Mouse (Mus musculus): ENCODE data around the gene Kctd6. TPM values are rescaled to one million over a fixed set of nuclear protein-coding genes. Genes with fewer than 3 reads are reported as not detected.
A peak's percentile ranks its signal among the peaks of the same experiment; 100 is the strongest.

Kctd6 gene
- polyA plus RNA-seq (2012; rRNA removed): 15.0 and 16.9 TPM in 2 replicates

DNA sequence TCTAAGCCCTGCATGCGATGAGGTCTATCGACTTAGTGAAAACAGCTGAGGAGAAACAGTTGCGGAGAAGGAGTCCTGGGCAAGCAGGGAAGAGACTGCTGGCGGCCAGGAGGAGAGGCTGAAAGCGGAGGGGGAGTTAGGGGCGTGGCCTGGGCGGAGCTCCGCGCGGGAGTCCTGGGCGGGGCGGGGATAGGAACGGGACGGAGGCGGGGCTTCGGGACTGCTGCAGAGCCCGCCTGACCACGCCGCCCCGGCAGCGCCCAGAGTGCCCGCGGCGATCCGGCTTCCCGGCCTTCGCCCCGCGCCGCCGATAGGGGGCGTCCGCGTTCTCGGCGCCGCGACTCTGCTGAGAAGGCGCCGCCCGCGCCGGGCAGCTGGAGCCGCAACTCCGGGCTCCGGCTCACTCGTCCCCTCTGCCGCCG, at the start of gene Kctd6:
Kctd6 (plus strand) TSS at position 338 of the 422 bp plus-strand sequence.
- DNase-seq (ENCODE audit: low read depth): peak; percentile 99
- TF ChIP-seq CTCF (IDR thresholded peaks at IDR 0.05; ENCODE audit: borderline replicate concordance, extremely low read depth, insufficient read depth, insufficient read length) (peak; percentile 79), POLR2A (IDR thresholded peaks at IDR 0.05; ENCODE audit: borderline replicate concordance, extremely low read depth, insufficient read depth, insufficient read length, poor library complexity, severe bottlenecking) (peak; percentile 65)

DNA sequence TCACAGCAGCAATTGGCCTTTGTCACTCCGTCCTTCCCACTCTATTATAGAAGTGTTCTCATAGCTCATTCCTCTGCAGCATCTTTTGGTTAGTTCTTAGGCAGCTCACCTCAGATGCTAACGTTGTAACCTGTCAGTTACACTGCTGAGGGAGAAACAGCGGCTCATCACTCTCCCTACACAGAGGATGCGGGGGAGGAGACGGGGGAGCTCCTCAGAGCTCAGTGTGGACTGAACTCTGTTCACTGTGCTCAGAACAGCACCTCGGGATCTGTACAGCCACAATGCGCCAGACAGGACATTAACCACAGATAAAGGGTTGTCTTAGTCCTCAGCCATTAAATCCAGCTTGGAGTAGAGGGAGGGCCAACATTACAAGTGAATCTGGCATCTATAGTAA, 49.5 kb upstream of the Kctd6 start:
- TF ChIP-seq POLR2A (IDR thresholded peaks at IDR 0.05; ENCODE audit: borderline replicate concordance, extremely low read depth, insufficient read depth, insufficient read length, poor library complexity, severe bottlenecking): no peak
- TF ChIP-seq CTCF (IDR thresholded peaks at IDR 0.05; ENCODE audit: borderline replicate concordance, extremely low read depth, insufficient read depth, insufficient read length): no peak
- no peak for DNase-seq (ENCODE audit: low read depth)

DNA sequence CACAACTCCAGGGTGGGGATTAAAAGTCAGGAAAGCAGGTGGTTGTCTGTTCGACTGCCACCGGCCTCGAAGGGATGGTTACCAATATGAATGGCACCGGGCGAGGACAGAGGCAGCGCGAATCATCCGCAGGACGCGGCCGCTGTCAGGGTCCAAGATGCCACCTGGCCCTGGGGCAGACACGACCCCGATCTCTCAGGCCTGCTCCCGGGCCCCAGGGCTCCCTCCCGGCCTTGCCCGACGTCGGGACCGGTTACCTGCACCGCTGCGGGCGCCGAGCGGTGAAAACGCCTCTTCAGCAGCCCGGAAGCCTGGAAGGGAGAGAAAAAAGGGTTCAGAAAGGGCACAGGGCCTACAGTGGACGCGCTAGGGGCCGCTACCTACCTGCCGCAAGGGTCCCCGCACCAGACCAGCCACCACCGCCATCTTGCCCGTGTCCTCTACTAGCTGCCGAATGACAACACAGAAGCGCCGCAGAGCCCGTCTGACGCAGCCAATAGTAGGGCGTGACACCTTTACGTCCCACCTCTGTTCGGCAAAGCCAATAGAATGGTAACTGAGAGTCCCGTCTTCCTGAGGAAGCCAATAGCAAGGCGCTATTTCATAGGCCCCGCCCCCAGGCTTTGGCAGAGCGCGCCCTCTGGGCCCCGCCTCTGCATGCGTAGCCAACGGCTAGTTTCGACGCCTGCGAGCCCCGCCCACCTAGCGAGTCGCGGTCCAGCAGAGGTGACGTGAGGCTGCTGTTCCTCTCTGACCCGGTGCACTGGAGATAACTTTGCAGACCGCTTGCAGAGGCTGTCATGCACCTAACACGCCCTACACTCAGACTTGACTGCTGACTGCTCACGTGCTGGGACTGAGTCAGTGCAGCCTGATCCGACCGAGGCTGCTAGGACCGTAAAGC, 41.2 kb upstream of the Kctd6 start, which contains the start of gene Pdhb:
Pdhb (minus strand) TSS at position 519 of the 904 bp plus-strand sequence.
- peak; percentile 100 for DNase-seq (ENCODE audit: low read depth)
- TF ChIP-seq CTCF (IDR thresholded peaks at IDR 0.05; ENCODE audit: borderline replicate concordance, extremely low read depth, insufficient read depth, insufficient read length) (no peak), POLR2A (IDR thresholded peaks at IDR 0.05; ENCODE audit: borderline replicate concordance, extremely low read depth, insufficient read depth, insufficient read length, poor library complexity, severe bottlenecking) (peak; percentile 64; the same call in 1 of the 2 replicates)

DNA sequence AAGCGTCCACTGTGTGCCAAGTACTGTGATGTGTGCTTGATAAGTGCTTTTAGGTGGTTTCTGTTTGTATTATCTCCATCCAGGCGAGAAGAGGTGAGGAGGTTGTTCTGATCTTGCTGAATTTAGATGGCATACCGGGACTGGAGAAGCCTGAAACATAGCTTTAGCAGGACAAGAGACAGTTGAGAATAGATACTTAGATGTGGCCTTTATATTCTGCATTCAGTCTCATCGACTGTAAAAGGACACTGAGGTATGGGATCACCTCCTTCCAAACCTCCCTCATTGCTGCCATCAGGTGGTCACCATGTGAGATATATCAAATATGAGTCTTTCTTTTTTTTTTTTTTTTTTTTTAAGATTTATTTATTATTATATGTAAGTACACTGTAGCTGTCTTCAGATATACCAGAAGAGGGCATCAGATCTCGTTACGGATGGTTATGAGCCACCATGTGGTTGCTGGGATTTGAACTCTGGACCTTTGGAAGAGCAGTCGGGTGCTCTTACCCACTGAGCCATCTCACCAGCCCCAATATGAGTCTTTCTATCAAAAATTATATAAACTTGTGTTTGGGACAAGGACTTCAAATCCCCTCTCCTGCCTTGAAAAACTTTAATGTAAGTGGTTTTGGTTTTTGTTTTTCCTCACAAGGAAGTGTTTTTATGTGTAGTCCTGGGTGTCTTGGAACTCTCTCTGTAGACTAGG, 40.2 kb upstream of the Kctd6 start:
- peak; percentile 5; the same call in 1 of the 2 replicates for TF ChIP-seq CTCF (IDR thresholded peaks at IDR 0.05; ENCODE audit: borderline replicate concordance, extremely low read depth, insufficient read depth, insufficient read length)
- DNase-seq (ENCODE audit: low read depth): peak; percentile 77

DNA sequence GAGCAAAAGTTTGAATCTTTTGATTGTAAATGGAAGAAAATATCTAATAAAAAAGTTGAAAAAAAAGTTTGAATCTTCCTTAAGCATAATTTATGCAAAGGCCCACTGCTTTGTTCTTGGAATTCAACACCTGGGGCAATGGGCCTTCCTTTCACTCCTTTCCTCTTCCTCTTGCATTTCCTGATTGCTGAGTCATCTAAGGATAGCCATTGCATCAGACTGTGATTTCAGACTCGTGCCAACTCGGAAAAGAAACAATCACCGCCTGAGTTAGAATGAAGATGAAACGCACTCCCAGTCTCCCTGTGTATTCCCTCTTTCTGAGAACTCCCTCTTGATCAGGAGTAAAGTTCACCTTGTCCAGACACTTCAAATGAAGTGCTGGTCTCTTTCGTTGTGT, 39.3 kb upstream of the Kctd6 start:
- TF ChIP-seq POLR2A (IDR thresholded peaks at IDR 0.05; ENCODE audit: borderline replicate concordance, extremely low read depth, insufficient read depth, insufficient read length, poor library complexity, severe bottlenecking) (no peak), CTCF (IDR thresholded peaks at IDR 0.05; ENCODE audit: borderline replicate concordance, extremely low read depth, insufficient read depth, insufficient read length) (no peak)
- DNase-seq (ENCODE audit: low read depth): no peak

DNA sequence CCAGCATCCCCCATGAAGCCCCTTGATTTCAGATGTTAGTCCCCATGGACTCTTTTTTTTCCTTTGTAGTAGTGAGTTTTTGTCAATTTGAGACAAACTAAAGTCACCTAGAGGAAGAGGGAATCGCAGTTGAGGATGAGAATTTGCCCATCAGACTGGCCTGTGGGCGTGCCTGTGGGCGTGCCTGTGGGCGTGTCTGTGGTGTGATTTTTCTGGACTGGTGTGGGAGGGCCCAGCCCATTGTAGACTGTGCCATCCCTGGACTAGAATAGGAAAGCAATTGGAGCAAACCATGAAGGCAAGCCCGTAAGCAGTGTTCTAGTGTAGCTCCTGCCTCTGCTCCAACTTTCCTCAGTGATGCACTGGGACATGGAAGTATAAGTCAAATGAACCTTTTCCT, 37.7 kb upstream of the Kctd6 start:
- TF ChIP-seq CTCF (IDR thresholded peaks at IDR 0.05; ENCODE audit: borderline replicate concordance, extremely low read depth, insufficient read depth, insufficient read length): no peak
- no peak for TF ChIP-seq POLR2A (IDR thresholded peaks at IDR 0.05; ENCODE audit: borderline replicate concordance, extremely low read depth, insufficient read depth, insufficient read length, poor library complexity, severe bottlenecking)
- DNase-seq (ENCODE audit: low read depth): no peak

DNA sequence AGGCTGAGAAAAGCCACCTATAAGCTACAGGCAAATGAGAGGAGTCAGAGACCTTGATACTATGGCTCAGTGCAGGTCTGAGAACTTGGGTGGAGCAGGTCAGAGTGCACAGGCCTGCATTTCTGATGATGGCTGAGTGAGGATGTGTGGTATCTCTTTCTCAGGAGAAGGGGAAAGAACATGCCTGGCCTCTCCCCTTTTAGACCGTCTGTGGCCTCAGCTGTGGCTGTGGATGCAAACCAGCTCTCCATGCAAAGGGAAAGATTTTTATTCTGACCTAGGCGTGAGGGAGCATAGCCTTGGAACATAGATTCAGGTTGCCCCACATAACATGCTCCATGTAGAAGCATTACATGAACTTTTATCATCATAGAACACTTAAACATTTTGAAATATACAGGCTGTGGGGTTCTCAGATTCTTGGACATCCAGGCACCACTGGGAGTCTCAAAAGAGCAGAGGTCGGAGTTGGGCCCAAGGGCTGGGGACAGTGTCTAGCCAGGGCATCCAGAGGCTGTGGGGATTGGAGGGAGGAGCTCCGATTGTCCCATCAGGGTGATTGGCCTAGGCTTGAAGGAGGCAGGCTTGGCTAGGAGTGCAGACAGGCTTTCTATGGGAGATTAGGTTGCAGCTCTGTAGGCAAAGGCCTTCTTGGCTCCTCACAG, 33.4 kb upstream of the Kctd6 start:
- no peak for DNase-seq (ENCODE audit: low read depth)
- TF ChIP-seq CTCF (IDR thresholded peaks at IDR 0.05; ENCODE audit: borderline replicate concordance, extremely low read depth, insufficient read depth, insufficient read length): no peak
- no peak for TF ChIP-seq POLR2A (IDR thresholded peaks at IDR 0.05; ENCODE audit: borderline replicate concordance, extremely low read depth, insufficient read depth, insufficient read length, poor library complexity, severe bottlenecking)

DNA sequence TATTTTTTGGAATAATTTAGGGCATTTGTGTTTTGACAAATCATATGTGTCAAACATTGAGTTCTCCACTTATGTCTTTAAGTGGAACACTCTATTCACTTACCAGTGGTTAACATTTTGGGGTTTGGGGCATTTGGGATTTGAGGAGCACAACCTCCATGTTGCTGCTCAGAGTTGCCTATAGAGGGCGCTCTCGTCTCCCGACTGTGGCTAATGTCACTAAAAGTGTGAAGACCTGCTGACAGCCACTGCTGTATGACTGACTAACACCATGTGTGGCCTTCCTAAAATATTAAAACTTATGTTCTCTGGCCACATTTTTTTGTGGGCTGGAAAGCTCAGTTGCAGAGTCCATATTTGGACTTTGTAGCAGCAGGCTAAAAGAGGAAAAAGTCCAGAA, 30.6 kb upstream of the Kctd6 start:
- no peak for DNase-seq (ENCODE audit: low read depth)
- TF ChIP-seq CTCF (IDR thresholded peaks at IDR 0.05; ENCODE audit: borderline replicate concordance, extremely low read depth, insufficient read depth, insufficient read length) (peak; percentile 17; the same call in 1 of the 2 replicates), POLR2A (IDR thresholded peaks at IDR 0.05; ENCODE audit: borderline replicate concordance, extremely low read depth, insufficient read depth, insufficient read length, poor library complexity, severe bottlenecking) (no peak)

DNA sequence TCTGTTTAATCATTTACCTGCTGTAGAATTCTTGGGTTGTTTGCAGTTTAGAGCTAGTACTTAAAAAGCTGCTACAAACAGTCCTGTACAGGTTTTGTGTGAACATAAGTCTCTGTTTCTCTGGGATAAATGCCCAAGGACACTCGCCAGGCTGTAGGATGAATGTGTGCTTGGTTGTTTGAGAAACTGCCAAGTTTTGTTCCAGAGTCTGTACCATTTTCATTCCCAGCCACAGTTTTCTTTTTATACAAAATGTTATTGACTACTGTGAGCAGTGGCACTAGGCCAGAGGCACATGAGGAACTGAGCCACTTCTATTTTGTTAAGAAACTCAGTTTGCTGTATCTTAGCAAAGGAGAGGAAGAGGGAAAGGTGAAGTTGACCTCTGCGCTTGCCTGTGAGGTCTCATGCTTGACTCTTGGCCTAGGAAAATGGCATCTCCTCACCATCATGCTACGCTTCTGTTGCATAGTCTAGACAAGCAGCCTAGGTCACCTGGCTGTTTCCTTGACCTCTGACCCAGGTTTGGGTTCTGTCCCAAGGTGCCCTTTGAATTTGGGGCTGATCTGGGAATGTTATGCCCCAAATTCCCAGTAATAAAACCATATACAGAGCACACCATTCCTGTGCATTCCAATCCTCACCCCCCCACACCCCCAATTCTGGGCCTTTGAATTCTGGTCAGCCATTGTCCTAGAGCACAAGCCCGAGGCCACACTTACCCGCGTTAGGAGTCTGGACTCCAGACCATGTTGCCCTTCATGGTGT, 27.5 kb upstream of the Kctd6 start:
- peak; percentile 69 for DNase-seq (ENCODE audit: low read depth)
- TF ChIP-seq CTCF (IDR thresholded peaks at IDR 0.05; ENCODE audit: borderline replicate concordance, extremely low read depth, insufficient read depth, insufficient read length) (no peak), POLR2A (IDR thresholded peaks at IDR 0.05; ENCODE audit: borderline replicate concordance, extremely low read depth, insufficient read depth, insufficient read length, poor library complexity, severe bottlenecking) (no peak)

DNA sequence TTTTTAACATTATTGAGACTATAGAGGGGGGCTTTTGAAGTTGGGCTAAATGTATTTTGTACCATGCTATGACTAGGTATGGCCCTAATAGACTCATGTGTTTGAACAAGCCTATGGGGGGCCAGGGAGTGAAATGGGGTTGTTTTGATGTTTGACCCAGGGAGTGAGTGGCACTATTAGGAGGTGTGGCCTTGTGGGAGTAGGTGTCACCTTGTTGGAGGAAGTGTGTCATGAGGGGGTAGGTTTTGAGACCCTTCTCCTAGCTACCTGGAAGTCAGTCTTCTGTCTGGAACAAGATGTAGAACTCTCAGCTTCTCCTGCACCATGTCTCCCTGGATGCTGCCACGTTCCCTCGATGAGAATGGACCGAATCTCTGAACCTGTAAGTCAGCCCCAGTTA, 23.4 kb upstream of the Kctd6 start:
- TF ChIP-seq POLR2A (IDR thresholded peaks at IDR 0.05; ENCODE audit: borderline replicate concordance, extremely low read depth, insufficient read depth, insufficient read length, poor library complexity, severe bottlenecking): no peak
- TF ChIP-seq CTCF (IDR thresholded peaks at IDR 0.05; ENCODE audit: borderline replicate concordance, extremely low read depth, insufficient read depth, insufficient read length): no peak

More for the DNA sequence above, 23.4 kb upstream of the Kctd6 start:
- no peak for DNase-seq (ENCODE audit: low read depth)

Measured in brain, embryonic 14.5 days (tissue).